Mouse (Mus musculus): Measurements from ENCODE around the gene Serpine1. TPM values are rescaled to one million over a fixed set of nuclear protein-coding genes. Genes with fewer than 3 reads are reported as not detected.

Gene Serpine1
- polyA plus RNA-seq, 1 experiment from 2014 or later, result 0.23 TPM

GRCm38 (mm10) chr5:137108111-137108510, 36.0 kb upstream of the Serpine1 start:
- ATAC-seq (ENCODE audit: low FRiP score, low read depth), result no peak
- Histone ChIP-seq H3K36me3 (no peaks in the 10 kb centered on the region), H3K4me1 (0 out of 2 replicates have a peak, but pooled peaks cover 3% of the 10 kb centered on the region), H3K9ac (replicated peaks) (no peak overlapping the region), H3K9me3 (no peaks in the 10 kb centered on the region), H3K4me3 (no peak overlapping the region), H3K27me3 (no peaks in the 10 kb centered on the region), H3K4me2 (replicated peaks) (no peak overlapping the region), H3K27ac (replicated peaks) (no peak overlapping the region)
- 68% methylated on average over 6 of the region's 6 CpGs for WGBS

- H3K27me3 ChIP-seq, result no peaks in the 10 kb centered on the region
- H3K4me1 ChIP-seq, result 0 out of 2 replicates have a peak, but pooled peaks cover 8% of the 10 kb centered on the region
- H3K36me3 ChIP-seq, result no peaks in the 10 kb centered on the region
- no peak overlapping the region for H3K27ac ChIP-seq (replicated peaks)
- no peak overlapping the region for H3K4me3 ChIP-seq
- WGBS, result 82% methylated on average over 8 of the region's 8 CpGs
- no peak for ATAC-seq (ENCODE audit: low FRiP score, low read depth)
- no peaks in the 10 kb centered on the region for H3K9me3 ChIP-seq
- no peak overlapping the region for H3K4me2 ChIP-seq (replicated peaks)
- no peak overlapping the region for H3K9ac ChIP-seq (replicated peaks)
Measured at GRCm38 (mm10) chr5:137107670-137108069, 35.6 kb upstream of the Serpine1 start.

GRCm38 (mm10) chr5:137107024-137107423, 35.0 kb upstream of the Serpine1 start:
- H3K4me2 ChIP-seq (replicated peaks), result no peak overlapping the region
- no peak for ATAC-seq (ENCODE audit: low FRiP score, low read depth)

GRCm38 (mm10) chr5:137106434-137106833, 34.4 kb upstream of the Serpine1 start:
- H3K4me2 ChIP-seq (replicated peaks), result no peak overlapping the region
- ATAC-seq (ENCODE audit: low FRiP score, low read depth), result no peak
- H3K9me3 ChIP-seq, result no peaks in the 10 kb centered on the region
- WGBS, result 81% methylated on average over 4 of the region's 4 CpGs
- H3K27ac ChIP-seq (replicated peaks), result no peak overlapping the region
- H3K9ac ChIP-seq (replicated peaks), result no peak overlapping the region
- 0 out of 2 replicates have a peak, but pooled peaks cover 9% of the 10 kb centered on the region for H3K4me1 ChIP-seq
- H3K36me3 ChIP-seq, result no peaks in the 10 kb centered on the region
- no peak overlapping the region for H3K4me3 ChIP-seq
- H3K27me3 ChIP-seq, result no peaks in the 10 kb centered on the region

More at GRCm38 (mm10) chr5:137107024-137107423, 35.0 kb upstream of the Serpine1 start:
- Histone ChIP-seq H3K4me1 (0 out of 2 replicates have a peak, but pooled peaks cover 9% of the 10 kb centered on the region), H3K9me3 (no peaks in the 10 kb centered on the region), H3K27me3 (no peaks in the 10 kb centered on the region), H3K9ac (replicated peaks) (no peak overlapping the region), H3K27ac (replicated peaks) (no peak overlapping the region), H3K36me3 (no peaks in the 10 kb centered on the region), H3K4me3 (no peak overlapping the region)
- 10% methylated on average over 6 of the region's 6 CpGs for WGBS

- no peaks in the 10 kb centered on the region for H3K36me3 ChIP-seq
- no peaks in the 10 kb centered on the region for H3K9me3 ChIP-seq
- ATAC-seq (ENCODE audit: low FRiP score, low read depth), result no peak
- no peak overlapping the region for H3K4me2 ChIP-seq (replicated peaks)
- no peaks in the 10 kb centered on the region for H3K27me3 ChIP-seq
- no peak overlapping the region for H3K4me3 ChIP-seq
- H3K9ac ChIP-seq (replicated peaks), result no peak overlapping the region
- WGBS, result 90% methylated on average over 2 of the region's 2 CpGs
- H3K4me1 ChIP-seq, result 0 out of 2 replicates have a peak, but pooled peaks cover 9% of the 10 kb centered on the region
- H3K27ac ChIP-seq (replicated peaks), result no peak overlapping the region
Measured at GRCm38 (mm10) chr5:137103969-137104368, 31.9 kb upstream of the Serpine1 start.

- no peak overlapping the region for H3K27ac ChIP-seq (replicated peaks)
- H3K9ac ChIP-seq (replicated peaks), result no peak overlapping the region
- no peak overlapping the region for H3K4me3 ChIP-seq
- no peak overlapping the region for H3K4me2 ChIP-seq (replicated peaks)
- no peak for ATAC-seq (ENCODE audit: low FRiP score, low read depth)
- no peaks in the 10 kb centered on the region for H3K27me3 ChIP-seq
- WGBS, result 73% methylated on average over 28 of the region's 28 CpGs
- 0 out of 2 replicates have a peak, but pooled peaks cover 9% of the 10 kb centered on the region for H3K4me1 ChIP-seq
- no peaks in the 10 kb centered on the region for H3K9me3 ChIP-seq
- H3K36me3 ChIP-seq, result no peaks in the 10 kb centered on the region
Measured at GRCm38 (mm10) chr5:137102575-137103522, 30.8 kb upstream of the Serpine1 start.

GRCm38 (mm10) chr5:137102078-137102477, 30.0 kb upstream of the Serpine1 start:
- H3K27me3 ChIP-seq, result no peaks in the 10 kb centered on the region
- no peak for ATAC-seq (ENCODE audit: low FRiP score, low read depth)
- H3K27ac ChIP-seq (replicated peaks), result no peak overlapping the region
- no peak overlapping the region for H3K4me2 ChIP-seq (replicated peaks)
- no peaks in the 10 kb centered on the region for H3K9me3 ChIP-seq
- H3K9ac ChIP-seq (replicated peaks), result no peak overlapping the region
- WGBS, result 76% methylated on average over 10 of the region's 10 CpGs
- H3K4me1 ChIP-seq, result 0 out of 2 replicates have a peak, but pooled peaks cover 9% of the 10 kb centered on the region
- no peaks in the 10 kb centered on the region for H3K36me3 ChIP-seq
- no peak overlapping the region for H3K4me3 ChIP-seq

- WGBS, result 67% methylated on average over 4 of the region's 4 CpGs
- Histone ChIP-seq H3K4me1 (0 out of 2 replicates have a peak, but pooled peaks cover 6% of the 10 kb centered on the region), H3K9ac (replicated peaks) (no peak overlapping the region), H3K4me3 (no peak overlapping the region), H3K27me3 (no peaks in the 10 kb centered on the region), H3K27ac (replicated peaks) (no peak overlapping the region), H3K36me3 (no peaks in the 10 kb centered on the region), H3K4me2 (replicated peaks) (no peak overlapping the region), H3K9me3 (no peaks in the 10 kb centered on the region)
- no peak for ATAC-seq (ENCODE audit: low FRiP score, low read depth)
Measured at GRCm38 (mm10) chr5:137100660-137101059, 28.6 kb upstream of the Serpine1 start.

GRCm38 (mm10) chr5:137098418-137098817, 26.4 kb upstream of the Serpine1 start:
- no peak overlapping the region for H3K4me3 ChIP-seq
- H3K9me3 ChIP-seq, result no peaks in the 10 kb centered on the region
- H3K36me3 ChIP-seq, result no peaks in the 10 kb centered on the region
- 0 out of 2 replicates have a peak, but pooled peaks cover 6% of the 10 kb centered on the region for H3K4me1 ChIP-seq
- no peaks in the 10 kb centered on the region for H3K27me3 ChIP-seq
- 84% methylated on average over 11 of the region's 11 CpGs for WGBS
- no peak for ATAC-seq (ENCODE audit: low FRiP score, low read depth)
- H3K4me2 ChIP-seq (replicated peaks), result no peak overlapping the region
- H3K9ac ChIP-seq (replicated peaks), result no peak overlapping the region
- H3K27ac ChIP-seq (replicated peaks), result no peak overlapping the region

GRCm38 (mm10) chr5:137096037-137096436, 24.0 kb upstream of the Serpine1 start:
- Histone ChIP-seq H3K4me1 (no peaks in the 10 kb centered on the region), H3K27me3 (no peaks in the 10 kb centered on the region), H3K9me3 (no peaks in the 10 kb centered on the region), H3K4me2 (replicated peaks) (no peak overlapping the region), H3K27ac (replicated peaks) (no peak overlapping the region), H3K36me3 (no peaks in the 10 kb centered on the region), H3K9ac (replicated peaks) (no peak overlapping the region), H3K4me3 (no peak overlapping the region)
- no peak for ATAC-seq (ENCODE audit: low FRiP score, low read depth)
- WGBS, result 81% methylated on average over 1 of the region's 1 CpGs

GRCm38 (mm10) chr5:137095135-137095534, 23.1 kb upstream of the Serpine1 start:
- Histone ChIP-seq H3K36me3 (no peaks in the 10 kb centered on the region), H3K9me3 (no peaks in the 10 kb centered on the region), H3K27me3 (no peaks in the 10 kb centered on the region), H3K9ac (replicated peaks) (no peak overlapping the region), H3K4me2 (replicated peaks) (no peak overlapping the region), H3K4me3 (no peak overlapping the region), H3K27ac (replicated peaks) (no peak overlapping the region), H3K4me1 (no peaks in the 10 kb centered on the region)
- 84% methylated on average over 10 of the region's 10 CpGs for WGBS
- ATAC-seq (ENCODE audit: low FRiP score, low read depth), result no peak

- Histone ChIP-seq H3K4me3 (no peak overlapping the region), H3K36me3 (no peaks in the 10 kb centered on the region), H3K9me3 (no peaks in the 10 kb centered on the region), H3K27ac (replicated peaks) (no peak overlapping the region), H3K4me2 (replicated peaks) (no peak overlapping the region), H3K27me3 (no peaks in the 10 kb centered on the region), H3K9ac (replicated peaks) (0 out of 2 replicates have a peak overlapping the region, but pooled peaks have one; percentile 24), H3K4me1 (no peaks in the 10 kb centered on the region)
- 82% methylated on average over 9 of the region's 9 CpGs for WGBS
- no peak for ATAC-seq (ENCODE audit: low FRiP score, low read depth)
Measured at GRCm38 (mm10) chr5:137093720-137094119, 21.7 kb upstream of the Serpine1 start.

Measured in midbrain, embryonic 12.5 days (tissue).